Mouse (Mus musculus) stomach, postnatal 0 days (tissue): ENCODE measurements around the gene Apoa4. TPM values are rescaled to one million over a fixed set of nuclear protein-coding genes. Genes with fewer than 3 reads are reported as not detected.

Experiments
- ATAC-seq: fragments of 200-750 bp; cut with Nextera tagmentation; 2 replicates; pipeline ENCODE4 v1.8.0; 2017; ENCODE audit not compliant: low FRiP score, low TSS enrichment
- DNase-seq: peaks from one replicate; pipeline ENCODE4 v3.0.0-alpha.2; 2016; ENCODE audit warnings: low spot score
- H3K27ac ChIP-seq: fragments of 300-500 bp; sonication (generic); replicated peaks from 2 replicates; pipeline ENCODE4 v1.5.1; 2014; ENCODE audit warnings: mild to moderate bottlenecking, control low read depth
- H3K27me3 ChIP-seq: fragments of 300-500 bp; sonication (generic); 2 replicates; pipeline ENCODE4 v1.6.1; 2014; ENCODE audit warnings: low read length; ENCODE audit not compliant: control insufficient read depth, insufficient read depth
- H3K36me3 ChIP-seq: fragments of 300-500 bp; sonication (generic); 2 replicates; pipeline ENCODE4 v1.6.1; 2014; ENCODE audit warnings: low read length, mixed read lengths; ENCODE audit not compliant: control insufficient read depth, insufficient read depth
- H3K4me1 ChIP-seq: fragments of 300-500 bp; sonication (generic); replicated peaks from 2 replicates; pipeline ENCODE4 v1.6.1; 2014; ENCODE audit warnings: antibody characterized with exemption; ENCODE audit not compliant: control insufficient read depth, insufficient read depth
- H3K4me2 ChIP-seq: fragments of 300-500 bp; sonication (generic); replicated peaks from 2 replicates; pipeline ENCODE4 v1.6.1; 2014; ENCODE audit warnings: low read depth, mild to moderate bottlenecking, control low read depth, moderate library complexity
- H3K4me3 ChIP-seq: fragments of 300-500 bp; sonication (generic); 2 replicates; pipeline ENCODE4 v1.5.1; 2014; ENCODE audit warnings: low read depth, low read length, control low read depth
- H3K9ac ChIP-seq: fragments of 300-500 bp; sonication (generic); 2 replicates; pipeline ENCODE4 v1.6.1; 2014; ENCODE audit warnings: mild to moderate bottlenecking, low read length, control low read depth, mixed read lengths
- H3K9me3 ChIP-seq: fragments of 300-500 bp; sonication (generic); 2 replicates; pipeline ENCODE4 v1.6.1; 2016; ENCODE audit warnings: low read length; ENCODE audit not compliant: control insufficient read depth
- CTCF ChIP-seq: IDR thresholded peaks from 2 replicates; pipeline ENCODE4 v1.5.1; 2016; ENCODE audit warnings: antibody characterized with exemption, low read depth, mild to moderate bottlenecking, moderate library complexity
- EP300 ChIP-seq: optimal IDR thresholded peaks from 2 replicates; pipeline ENCODE3; 2016; ENCODE audit warnings: antibody characterized with exemption
- WGBS: fragments of 180-500 bp; shearing (Covaris S2); extraction: QIAGEN DNeasy Blood & Tissue Kit; methylation state at CpG from one replicate; pipeline ENCODE4 v1.1.7; 2014; 5-methylcytosine and 5-hydroxymethylcytosine counted together
- polyA plus RNA-seq: library from polyadenylated mRNA; unstranded; fragments of >200 nt; fragmentation: Nextera tagmentation; extraction: Ambion mirVana; gene quantifications from 2 replicates; pipeline ENCODE4 v1.2.1, GENCODE M21; 2015

The Apoa4 gene
- 13.7 and 20.3 TPM in 2 replicates for polyA plus RNA-seq

GRCm38 (mm10) chr9:46240526-46241153 is at the start of gene Apoa4:
TSS of gene Apoa4 (plus strand) at chr9:46240696.
- TF ChIP-seq CTCF (no peak), EP300 (no peak)
- Histone ChIP-seq H3K36me3 (no peaks in the 10 kb centered on the region), H3K9ac (no peak within 1 kb of the TSS), H3K27me3 (no peaks in the 10 kb centered on the region), H3K4me2 (no peak within 1 kb of the TSS), H3K9me3 (no peaks in the 10 kb centered on the region), H3K4me3 (no peak within 1 kb of the TSS), H3K27ac (no peak within 1 kb of the TSS), H3K4me1 (no peaks in the 10 kb centered on the region; the same call in 1 of the 2 replicates)
- DNase-seq (no peak), ATAC-seq (no peak)
- 67% methylated on average over 7 of the region's 7 CpGs for WGBS

DNA sequence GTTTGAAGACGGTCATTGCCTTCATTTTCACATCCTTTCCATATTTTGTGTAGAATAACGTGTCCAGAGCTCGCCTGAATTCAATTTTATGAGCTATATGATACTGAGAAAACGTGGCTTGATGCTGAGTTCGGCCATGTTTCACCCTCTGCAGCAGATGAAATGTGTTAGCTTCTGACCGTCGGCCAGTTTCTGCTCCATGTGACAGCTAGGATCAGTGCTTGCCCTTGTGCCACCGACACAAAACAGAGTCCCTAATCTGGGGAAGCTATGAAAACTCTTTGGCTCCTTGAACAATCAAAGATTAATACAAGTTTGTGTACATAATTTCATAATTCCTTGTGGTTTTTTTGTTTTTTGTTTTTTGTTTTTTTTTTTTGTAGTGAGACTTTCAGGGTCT is 49.3 kb upstream of the Apoa4 start:
- ATAC-seq (no peak), DNase-seq (no peak)
- Histone ChIP-seq H3K27ac (no peak overlapping the region), H3K9ac (no peak overlapping the region), H3K27me3 (no peaks in the 10 kb centered on the region), H3K4me2 (no peak overlapping the region), H3K4me3 (no peak overlapping the region), H3K4me1 (no peaks in the 10 kb centered on the region), H3K9me3 (no peaks in the 10 kb centered on the region), H3K36me3 (peaks cover 7% of the 10 kb centered on the region; the same call in 1 of the 2 replicates)
- TF ChIP-seq EP300: no peak
- TF ChIP-seq CTCF: no peak
- 57% methylated on average over 8 of the region's 8 CpGs for WGBS

- H3K27ac ChIP-seq: no peak overlapping the region
- WGBS: 17% methylated on average over 1 of the region's 1 CpGs
- TF ChIP-seq CTCF (peak; percentile 83), EP300 (no peak)
Measured at GRCm38 (mm10) chr9:46191644-46192043, 48.9 kb upstream of the Apoa4 start.

DNA sequence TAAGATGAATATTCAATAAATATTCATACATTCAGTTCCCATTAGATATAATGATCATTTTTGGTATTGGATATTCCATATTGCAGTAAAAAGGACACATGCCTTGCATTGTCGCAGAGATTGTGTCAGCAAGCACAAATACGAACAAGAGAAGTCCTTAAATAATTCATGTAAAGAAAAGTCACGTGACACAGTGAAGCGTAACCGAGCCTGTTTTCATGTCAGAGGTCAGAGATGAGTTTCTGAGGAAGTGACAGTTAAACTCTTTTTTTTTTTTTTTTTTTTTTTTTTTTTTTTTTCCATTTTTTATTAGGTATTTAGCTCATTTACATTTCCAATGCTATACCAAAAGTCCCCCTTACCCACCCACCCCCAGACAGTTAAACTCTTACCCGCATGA is 47.9 kb upstream of the Apoa4 start:
- H3K9me3 ChIP-seq: no peaks in the 10 kb centered on the region
- 83% methylated on average over 6 of the region's 6 CpGs for WGBS

More at GRCm38 (mm10) chr9:46191644-46192043, 48.9 kb upstream of the Apoa4 start:
- Histone ChIP-seq H3K4me2 (no peak overlapping the region), H3K9ac (no peak overlapping the region), H3K4me1 (no peaks in the 10 kb centered on the region), H3K27me3 (no peaks in the 10 kb centered on the region), H3K9me3 (no peaks in the 10 kb centered on the region), H3K4me3 (no peak overlapping the region), H3K36me3 (peaks cover 7% of the 10 kb centered on the region; the same call in 1 of the 2 replicates)
- no peak for ATAC-seq
- DNase-seq: no peak

GRCm38 (mm10) chr9:46194809-46195208 is 45.7 kb upstream of the Apoa4 start:
- ATAC-seq: no peak
- Histone ChIP-seq H3K4me1 (no peaks in the 10 kb centered on the region), H3K36me3 (peaks cover 18% of the 10 kb centered on the region), H3K4me2 (no peak overlapping the region), H3K4me3 (no peak overlapping the region), H3K27ac (no peak overlapping the region), H3K27me3 (no peaks in the 10 kb centered on the region), H3K9me3 (no peaks in the 10 kb centered on the region), H3K9ac (no peak overlapping the region)
- DNase-seq: no peak
- WGBS: 83% methylated on average over 9 of the region's 9 CpGs
- TF ChIP-seq CTCF (no peak), EP300 (no peak)

More for the DNA sequence above, 47.9 kb upstream of the Apoa4 start:
- Histone ChIP-seq H3K27me3 (no peaks in the 10 kb centered on the region), H3K27ac (no peak overlapping the region), H3K4me3 (no peak overlapping the region), H3K36me3 (peaks cover 7% of the 10 kb centered on the region; the same call in 1 of the 2 replicates), H3K9ac (no peak overlapping the region), H3K4me2 (no peak overlapping the region), H3K4me1 (no peaks in the 10 kb centered on the region)
- ATAC-seq: no peak
- no peak for TF ChIP-seq EP300
- no peak for TF ChIP-seq CTCF
- DNase-seq: no peak

DNA sequence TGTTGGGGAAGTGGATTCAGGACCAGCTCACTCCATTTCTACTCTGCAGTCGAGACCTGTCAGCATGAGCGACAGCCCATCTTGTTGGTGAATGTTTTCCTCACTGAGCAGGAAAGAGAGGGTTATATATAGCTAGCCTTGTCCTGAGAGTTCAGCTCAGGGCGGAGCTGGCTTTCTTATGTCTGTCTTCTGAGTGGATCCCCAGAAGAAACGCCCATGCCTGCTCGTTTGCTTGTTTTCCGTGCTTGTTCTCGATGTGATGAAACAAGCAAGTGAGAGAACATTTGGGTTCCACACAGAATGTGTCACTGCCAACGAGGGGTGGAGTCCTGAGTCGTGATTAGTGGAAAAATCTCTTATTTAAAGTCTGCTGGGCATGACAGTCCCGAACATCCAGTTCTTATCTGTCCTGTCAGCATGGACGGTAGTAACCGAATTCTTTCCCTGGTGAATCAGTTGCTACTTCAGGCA is 43.8 kb upstream of the Apoa4 start:
- no peaks in the 10 kb centered on the region for H3K9me3 ChIP-seq
- 66% methylated on average over 12 of the region's 12 CpGs for WGBS
- no peak overlapping the region for H3K4me2 ChIP-seq
- no peaks in the 10 kb centered on the region for H3K4me1 ChIP-seq
- TF ChIP-seq CTCF (no peak), EP300 (no peak)
- no peak overlapping the region for H3K9ac ChIP-seq
- no peak overlapping the region for H3K27ac ChIP-seq
- H3K27me3 ChIP-seq: no peaks in the 10 kb centered on the region
- ATAC-seq: no peak
- no peak for DNase-seq
- H3K4me3 ChIP-seq: no peak overlapping the region
- H3K36me3 ChIP-seq: peaks cover 21% of the 10 kb centered on the region
